Mouse (Mus musculus) ES-E14 (cell line): ENCODE measurements at regions not wholly inside any gene's neighbourhood (a gene's known extent, or its start where the extent isn't known, plus 50 kb on each side); places are given as distances from the start of the nearest gene placed in this dataset.

Experiments
- CHD2 ChIP-seq: IDR thresholded peaks from 2 replicates; pipeline ENCODE4 v1.6.1; 2014; ENCODE audit warnings: mild to moderate bottlenecking, low read depth, low read length, inconsistent platforms
- ZC3H11A ChIP-seq: IDR thresholded peaks from 2 replicates; pipeline ENCODE4 v1.6.1; 2012; ENCODE audit warnings: low read depth, mild to moderate bottlenecking, inconsistent platforms, low read length, borderline replicate concordance
- ZNF384 ChIP-seq: IDR thresholded peaks from 2 replicates; pipeline ENCODE4 v1.6.1; 2012; ENCODE audit warnings: low read depth, low read length, inconsistent platforms

GRCm38 (mm10) chr9:62610526-62610925 lies 67.1 kb upstream of the Itga11 start:
- TF ChIP-seq ZNF384 (no peak), ZC3H11A (no peak), CHD2 (no peak)
